Mouse (Mus musculus) lung, embryonic 15.5 days (tissue): ENCODE data around the gene Mospd3. TPM values are rescaled to one million over a fixed set of nuclear protein-coding genes. Genes with fewer than 3 reads are reported as not detected.

Experiments used
- ATAC-seq: fragments of 200-750 bp; cut with Nextera tagmentation; 2 replicates; pipeline ENCODE4 v1.8.0; 2017; ENCODE audit warnings: moderate number of reproducible peaks, borderline replicate concordance; ENCODE audit not compliant: low FRiP score, low TSS enrichment; ENCODE audit errors: extremely low read depth
- H3K27ac ChIP-seq: fragments of 300-500 bp; sonication (generic); 2 replicates; pipeline ENCODE4 v1.5.1; 2015; ENCODE audit warnings: moderate library complexity, mild to moderate bottlenecking, inconsistent platforms
- H3K27me3 ChIP-seq: fragments of 300-500 bp; sonication (generic); 2 replicates; pipeline ENCODE4 v1.6.1; 2015; ENCODE audit warnings: inconsistent platforms
- H3K36me3 ChIP-seq: fragments of 300-500 bp; sonication (generic); 2 replicates; pipeline ENCODE4 v1.6.1; 2015; ENCODE audit warnings: inconsistent platforms
- H3K4me1 ChIP-seq: fragments of 300-500 bp; sonication (generic); 2 replicates; pipeline ENCODE4 v1.6.1; 2015; ENCODE audit warnings: inconsistent platforms
- H3K4me2 ChIP-seq: fragments of 300-500 bp; sonication (generic); 2 replicates; pipeline ENCODE4 v1.6.1; 2015; ENCODE audit warnings: inconsistent platforms, mild to moderate bottlenecking, moderate library complexity
- H3K4me3 ChIP-seq: fragments of 300-500 bp; sonication (generic); 2 replicates; pipeline ENCODE4 v1.5.1; 2015; ENCODE audit warnings: mild to moderate bottlenecking, inconsistent platforms
- H3K9ac ChIP-seq: fragments of 300-500 bp; sonication (generic); 2 replicates; pipeline ENCODE4 v1.6.1; 2015; ENCODE audit warnings: inconsistent platforms
- H3K9me3 ChIP-seq: fragments of 300-500 bp; sonication (generic); 2 replicates; pipeline ENCODE4 v1.6.1; 2016; ENCODE audit warnings: inconsistent platforms
- WGBS: fragments of 180-500 bp; shearing (Covaris S2); methylation state at CpG from one replicate; pipeline ENCODE4 v1.1.7; 2015; 5-methylcytosine and 5-hydroxymethylcytosine counted together
- polyA plus RNA-seq: library from polyadenylated mRNA; unstranded; fragments of >200 nt; fragmentation: Nextera tagmentation; extraction: Ambion mirVana; gene quantifications from 2 replicates; pipeline ENCODE4 v1.2.1, GENCODE M21; 2015

The Mospd3 gene
- 31.6 and 32.8 TPM in 2 replicates for polyA plus RNA-seq

GRCm38 (mm10) chr5:137600619-137601364 lies at the start of gene Mospd3:
Gene Mospd3, minus strand, starts transcription at chr5:137601058.
- Histone ChIP-seq H3K9ac (peak within 1 kb of the TSS; percentile 88), H3K27ac (peak within 1 kb of the TSS; percentile 90), H3K36me3 (peaks cover 6% of the 10 kb centered on the region; the same call in 1 of the 2 replicates), H3K9me3 (no peaks in the 10 kb centered on the region), H3K4me3 (peak within 1 kb of the TSS; percentile 76), H3K27me3 (no peaks in the 10 kb centered on the region), H3K4me2 (peak within 1 kb of the TSS; percentile 96), H3K4me1 (peaks cover 25% of the 10 kb centered on the region)
- ATAC-seq = peak; percentile 94
- WGBS = under 1% methylated on average over 41 of the region's 41 CpGs

- 12% methylated on average over 18 of the region's 18 CpGs for WGBS
- H3K4me2 ChIP-seq = peak overlapping the region; percentile 39; the same call in 1 of the 2 replicates
- H3K9me3 ChIP-seq = no peaks in the 10 kb centered on the region
- H3K27ac ChIP-seq = no peak overlapping the region
- H3K36me3 ChIP-seq = peaks cover 2% of the 10 kb centered on the region
- no peak; the same call in 1 of the 2 replicates for ATAC-seq
- H3K4me1 ChIP-seq = peaks cover 21% of the 10 kb centered on the region
- peaks cover 16% of the 10 kb centered on the region for H3K27me3 ChIP-seq
- H3K9ac ChIP-seq = no peak overlapping the region
- no peak overlapping the region for H3K4me3 ChIP-seq
Measured at GRCm38 (mm10) chr5:137649669-137650571, 49.1 kb upstream of the Mospd3 start.

DNA sequence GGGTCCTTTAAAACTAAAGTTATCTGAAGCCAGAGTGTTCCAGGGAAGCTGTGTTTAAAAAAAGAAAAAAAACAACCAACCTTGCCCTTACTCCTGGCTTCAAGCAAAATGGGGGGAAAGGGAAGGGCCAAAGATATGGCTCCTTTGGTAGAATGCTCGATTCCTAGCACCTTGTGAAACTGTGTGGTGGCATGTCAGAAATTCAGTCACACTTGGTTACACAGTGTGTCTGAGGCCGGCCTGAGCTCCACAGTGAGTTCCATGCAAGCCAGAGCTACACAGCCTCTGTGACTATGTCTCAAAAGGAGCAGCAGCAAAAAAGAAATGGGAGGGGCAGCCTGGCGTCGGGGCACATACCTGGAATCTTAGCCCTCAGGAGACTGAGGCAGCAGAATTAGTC lies 48.4 kb upstream of the Mospd3 start:
- H3K4me2 ChIP-seq = no peak overlapping the region
- H3K9me3 ChIP-seq = no peaks in the 10 kb centered on the region
- no peak overlapping the region for H3K27ac ChIP-seq
- WGBS = 33% methylated on average over 4 of the region's 4 CpGs
- H3K4me3 ChIP-seq = no peak overlapping the region
- no peak overlapping the region for H3K9ac ChIP-seq
- H3K27me3 ChIP-seq = peaks cover 23% of the 10 kb centered on the region
- H3K4me1 ChIP-seq = peaks cover 22% of the 10 kb centered on the region
- H3K36me3 ChIP-seq = no peaks in the 10 kb centered on the region; the same call in 1 of the 2 replicates
- ATAC-seq = no peak

DNA sequence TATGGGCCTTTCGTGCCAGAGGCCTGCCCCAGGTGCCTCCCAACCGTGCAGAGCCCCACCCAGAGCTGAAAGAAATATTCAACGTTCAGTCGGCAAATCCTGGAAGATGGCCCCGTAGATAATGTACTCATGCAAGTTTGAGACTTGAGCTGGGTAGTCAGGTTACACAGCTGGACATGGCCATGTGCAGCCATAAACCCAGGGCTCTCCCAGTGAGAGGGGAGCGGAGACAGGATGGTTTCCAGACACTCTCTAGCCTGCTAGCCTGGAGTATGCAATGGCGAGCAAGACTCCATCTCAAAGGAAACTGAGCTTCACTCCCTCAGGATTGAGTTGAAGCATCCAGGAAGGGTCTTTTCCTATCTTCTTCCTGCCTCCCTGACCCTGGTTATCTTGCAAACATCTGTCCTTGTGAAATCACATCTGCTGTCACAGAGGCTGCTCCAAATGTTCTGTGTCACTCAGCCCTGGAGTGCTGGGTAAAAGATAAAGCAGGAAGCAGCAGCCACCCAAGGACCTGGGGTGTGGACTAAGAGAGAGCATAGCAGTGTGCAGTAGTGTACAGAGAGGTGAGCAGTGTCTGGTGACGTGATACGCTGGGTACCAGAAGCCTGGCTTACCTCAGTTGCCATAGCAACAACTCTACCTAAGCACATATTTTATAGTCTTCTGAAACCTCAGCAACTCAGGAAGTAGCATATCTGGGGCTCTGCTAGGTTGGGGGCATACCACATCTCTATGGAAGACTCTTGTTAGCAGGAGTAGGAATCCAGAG lies 47.2 kb upstream of the Mospd3 start:
- H3K9me3 ChIP-seq = no peaks in the 10 kb centered on the region
- no peak overlapping the region for H3K9ac ChIP-seq
- WGBS = 41% methylated on average over 9 of the region's 9 CpGs
- H3K4me2 ChIP-seq = no peak overlapping the region
- H3K27me3 ChIP-seq = peaks cover 27% of the 10 kb centered on the region
- no peak overlapping the region for H3K4me3 ChIP-seq
- peaks cover 22% of the 10 kb centered on the region for H3K4me1 ChIP-seq
- no peaks in the 10 kb centered on the region for H3K36me3 ChIP-seq
- ATAC-seq = no peak
- H3K27ac ChIP-seq = no peak overlapping the region

- Histone ChIP-seq H3K4me2 (peak within 1 kb of the TSS; percentile 50), H3K27me3 (peaks cover 27% of the 10 kb centered on the region), H3K9ac (no peak within 1 kb of the TSS), H3K4me3 (peak within 1 kb of the TSS; percentile 32), H3K27ac (no peak within 1 kb of the TSS), H3K9me3 (no peaks in the 10 kb centered on the region), H3K4me1 (peaks cover 22% of the 10 kb centered on the region), H3K36me3 (peaks cover 19% of the 10 kb centered on the region)
- WGBS = 22% methylated on average over 11 of the region's 11 CpGs
- no peak for ATAC-seq
Measured at GRCm38 (mm10) chr5:137645652-137646091, 44.8 kb upstream of the Mospd3 start, which contains the start of gene Irs3. Gene Irs3, minus strand, starts transcription at chr5:137645714.

- Histone ChIP-seq H3K4me2 (peak overlapping the region; percentile 50), H3K4me3 (peak overlapping the region; percentile 32), H3K27me3 (peaks cover 27% of the 10 kb centered on the region), H3K27ac (no peak overlapping the region), H3K36me3 (peaks cover 24% of the 10 kb centered on the region), H3K9ac (no peak overlapping the region), H3K4me1 (peaks cover 18% of the 10 kb centered on the region), H3K9me3 (no peaks in the 10 kb centered on the region)
- no peak for ATAC-seq
- WGBS = 4% methylated on average over 44 of the region's 44 CpGs
Measured at GRCm38 (mm10) chr5:137645091-137645651, 44.3 kb upstream of the Mospd3 start.

DNA sequence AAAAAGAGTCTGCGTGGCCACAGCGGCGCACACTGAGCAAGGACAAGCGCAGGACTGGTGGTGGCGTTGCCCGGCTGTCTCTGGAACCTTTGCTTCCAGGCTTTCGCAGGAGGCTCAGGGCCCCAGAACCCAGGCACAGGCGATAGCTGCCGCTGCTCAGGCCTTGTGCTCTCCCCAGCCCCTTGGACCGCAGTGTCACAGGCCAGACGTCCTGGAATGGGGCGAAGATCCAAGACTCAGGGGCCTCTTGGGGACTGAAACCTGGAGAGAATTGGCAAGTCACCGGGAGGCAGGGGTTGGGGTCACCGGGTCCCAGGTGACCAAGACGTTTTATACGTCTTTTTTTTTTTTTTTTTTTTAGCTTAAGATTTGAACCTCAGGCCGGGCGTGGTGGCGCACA lies 43.6 kb upstream of the Mospd3 start:
- 41% methylated on average over 19 of the region's 19 CpGs for WGBS
- peaks cover 27% of the 10 kb centered on the region for H3K27me3 ChIP-seq
- ATAC-seq = no peak
- peaks cover 31% of the 10 kb centered on the region for H3K36me3 ChIP-seq
- H3K4me2 ChIP-seq = peak overlapping the region; percentile 50
- H3K9ac ChIP-seq = no peak overlapping the region
- no peaks in the 10 kb centered on the region for H3K9me3 ChIP-seq
- no peak overlapping the region for H3K4me3 ChIP-seq
- H3K4me1 ChIP-seq = peaks cover 11% of the 10 kb centered on the region
- H3K27ac ChIP-seq = no peak overlapping the region

- ATAC-seq = no peak
- 42% methylated on average over 4 of the region's 4 CpGs for WGBS
- Histone ChIP-seq H3K36me3 (peaks cover 46% of the 10 kb centered on the region), H3K4me2 (no peak overlapping the region), H3K27me3 (peaks cover 27% of the 10 kb centered on the region), H3K4me3 (no peak overlapping the region), H3K27ac (no peak overlapping the region), H3K9me3 (no peaks in the 10 kb centered on the region), H3K4me1 (peaks cover 6% of the 10 kb centered on the region), H3K9ac (no peak overlapping the region)
Measured at GRCm38 (mm10) chr5:137642886-137643285, 42.0 kb upstream of the Mospd3 start.

GRCm38 (mm10) chr5:137641054-137641453 lies 40.2 kb upstream of the Mospd3 start, which contains the start of gene Sap25:
Gene Sap25, plus strand, starts transcription at chr5:137641334.
- peaks cover 23% of the 10 kb centered on the region for H3K27me3 ChIP-seq
- H3K4me2 ChIP-seq = no peak within 1 kb of the TSS
- no peak within 1 kb of the TSS; the same call in 1 of the 2 replicates for H3K9ac ChIP-seq
- peaks cover 6% of the 10 kb centered on the region for H3K4me1 ChIP-seq
- no peak within 1 kb of the TSS for H3K27ac ChIP-seq
- peaks cover 64% of the 10 kb centered on the region for H3K36me3 ChIP-seq
- no peak within 1 kb of the TSS for H3K4me3 ChIP-seq
- no peak for ATAC-seq
- WGBS = 84% methylated on average over 19 of the region's 19 CpGs
- H3K9me3 ChIP-seq = no peaks in the 10 kb centered on the region

DNA sequence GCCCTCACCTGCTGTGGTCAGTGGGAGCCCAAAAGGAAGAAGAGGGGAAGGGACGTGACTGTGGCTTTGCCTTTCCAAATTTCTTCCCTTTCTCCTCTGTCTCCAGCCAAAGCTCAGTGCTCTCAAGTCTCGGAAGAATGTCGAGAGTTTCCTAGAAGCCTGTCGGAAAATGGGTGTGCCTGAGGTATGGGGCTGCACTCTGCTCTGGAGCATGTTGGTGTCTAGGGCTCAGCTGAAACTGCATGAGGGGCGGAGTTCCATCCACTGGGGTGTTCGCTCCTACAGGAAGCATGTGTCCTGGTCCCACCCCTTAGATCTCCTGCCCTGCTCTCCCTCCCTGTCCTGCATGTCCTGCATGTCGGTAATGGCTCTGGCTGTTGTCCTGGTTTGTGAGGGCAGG lies 38.6 kb upstream of the Mospd3 start:
- no peak; the same call in 1 of the 2 replicates for ATAC-seq
- 64% methylated on average over 7 of the region's 7 CpGs for WGBS
- Histone ChIP-seq H3K9ac (no peak overlapping the region), H3K27me3 (peaks cover 7% of the 10 kb centered on the region), H3K36me3 (peaks cover 79% of the 10 kb centered on the region), H3K9me3 (no peaks in the 10 kb centered on the region), H3K4me2 (no peak overlapping the region), H3K27ac (no peak overlapping the region), H3K4me1 (no peaks in the 10 kb centered on the region), H3K4me3 (no peak overlapping the region)
